ENCODE assay signal across 8 mouse cellular contexts in genomic region chr7:45705873-45706281, GRCm38 (mm10). TPM values are rescaled to one million over a fixed set of nuclear protein-coding genes. Genes with fewer than 3 reads are reported as not detected.
DNase-seq lines count a peak whose midpoint lies in the region; ATAC-seq and TF ChIP-seq lines count a peak whose summit lies in the region.

No protein-coding gene starts in this region.

- TF ChIP-seq EP300 in stomach, postnatal 0 days (optimal IDR thresholded peaks at IDR 0.05) = no peak

- H3K9me3 ChIP-seq in intestine, embryonic 16.5 days (ENCODE audit: control insufficient read depth, low read length) = no peaks in the 10 kb centered on the region
- H3K9me3 ChIP-seq in midbrain, embryonic 12.5 days = no peaks in the 10 kb centered on the region
- H3K9me3 ChIP-seq in stomach, postnatal 0 days (ENCODE audit: control insufficient read depth, low read length) = no peaks in the 10 kb centered on the region

- H3K4me3 ChIP-seq in intestine, embryonic 16.5 days (ENCODE audit: low read length) = peak overlapping the region; percentile 70
- H3K4me3 ChIP-seq in midbrain, embryonic 12.5 days = peak overlapping the region; percentile 58
- peak overlapping the region; percentile 65 for H3K4me3 ChIP-seq in stomach, postnatal 0 days (ENCODE audit: low read depth, low read length)

- no peak for ATAC-seq in intestine, embryonic 16.5 days
- no peak for ATAC-seq in midbrain, embryonic 12.5 days (ENCODE audit: low FRiP score, low read depth)
- peak; percentile 14; the same call in 1 of the 2 replicates for ATAC-seq in stomach, postnatal 0 days (ENCODE audit: low FRiP score, low TSS enrichment)

- 0 out of 2 replicates have a peak, but pooled peaks cover 2% of the 10 kb centered on the region for H3K27me3 ChIP-seq in intestine, embryonic 16.5 days (replicated peaks; ENCODE audit: control insufficient read depth, insufficient read depth, low read length)
- H3K27me3 ChIP-seq in midbrain, embryonic 12.5 days = peaks cover 8% of the 10 kb centered on the region; the same call in 1 of the 2 replicates
- H3K27me3 ChIP-seq in stomach, postnatal 0 days (ENCODE audit: control insufficient read depth, insufficient read depth, low read length) = no peaks in the 10 kb centered on the region

- H3K9ac ChIP-seq in intestine, embryonic 16.5 days (ENCODE audit: low read depth, low read length) = peak overlapping the region; percentile 86
- peak overlapping the region; percentile 78 for H3K9ac ChIP-seq in midbrain, embryonic 12.5 days (replicated peaks)
- peak overlapping the region; percentile 91 for H3K9ac ChIP-seq in stomach, postnatal 0 days (ENCODE audit: low read length)

- peak overlapping the region; percentile 93 for H3K27ac ChIP-seq in intestine, embryonic 16.5 days (ENCODE audit: low read length)
- H3K27ac ChIP-seq in midbrain, embryonic 12.5 days (replicated peaks) = no peak overlapping the region
- peak overlapping the region; percentile 96 for H3K27ac ChIP-seq in stomach, postnatal 0 days (replicated peaks)

- peak; percentile 77 for DNase-seq in ovary, adult 18-20 months (ENCODE audit: low spot score)
- no peak for DNase-seq in ovary, postnatal 10 days (ENCODE audit: low spot score)
- DNase-seq in cerebellum, postnatal 14 days = peak; percentile 78 to 91
- peak; percentile 92 for DNase-seq in gastrocnemius, postnatal 25 days
- peak; percentile 60 for DNase-seq in left cerebral cortex, postnatal 4 days
- DNase-seq in stomach, postnatal 0 days (ENCODE audit: low spot score) = peak; percentile 84

- WGBS in intestine, embryonic 16.5 days = 0% methylated on average over 7 of the region's 7 CpGs
- WGBS in midbrain, embryonic 12.5 days = 1% methylated on average over 7 of the region's 7 CpGs
- WGBS in stomach, postnatal 0 days = 1% methylated on average over 7 of the region's 7 CpGs

- intact Hi-C loops in left cerebral cortex, postnatal 4 days (cut with DNase I) = no loop called here

- no peak for TF ChIP-seq CTCF in stomach, postnatal 0 days (IDR thresholded peaks at IDR 0.05; ENCODE audit: low read depth)

- H3K4me1 ChIP-seq in intestine, embryonic 16.5 days (ENCODE audit: control insufficient read depth, insufficient read depth, low read length) = peaks cover 52% of the 10 kb centered on the region
- peaks cover 83% of the 10 kb centered on the region for H3K4me1 ChIP-seq in midbrain, embryonic 12.5 days
- peaks cover 15% of the 10 kb centered on the region; the same call in 1 of the 2 replicates for H3K4me1 ChIP-seq in stomach, postnatal 0 days (replicated peaks; ENCODE audit: control insufficient read depth, insufficient read depth)

- H3K36me3 ChIP-seq in intestine, embryonic 16.5 days (ENCODE audit: control insufficient read depth, insufficient read depth, low read length) = peaks cover 5% of the 10 kb centered on the region
- peaks cover 11% of the 10 kb centered on the region for H3K36me3 ChIP-seq in midbrain, embryonic 12.5 days
- H3K36me3 ChIP-seq in stomach, postnatal 0 days (ENCODE audit: control insufficient read depth, insufficient read depth, low read length) = peaks cover 10% of the 10 kb centered on the region; the same call in 1 of the 2 replicates

- peak overlapping the region; percentile 99 for H3K4me2 ChIP-seq in intestine, embryonic 16.5 days (ENCODE audit: low read depth, low read length)
- H3K4me2 ChIP-seq in midbrain, embryonic 12.5 days (replicated peaks) = peak overlapping the region; percentile 98
- peak overlapping the region; percentile 99 for H3K4me2 ChIP-seq in stomach, postnatal 0 days (replicated peaks; ENCODE audit: low read depth)

RNA-seq across cellular contexts. Expression of gene Dbp, which starts 1.0 kb away (rescaled TPM):
- 100 to 1,000 TPM in 1 of 2 experiments, 10 to 100 TPM in 1; 14.3 to 121 TPM for total RNA-seq in gastrocnemius, postnatal 25 days (2021)
- 2.3 and 3.2 TPM in 2 replicates for polyA plus RNA-seq in intestine, embryonic 16.5 days (2015; fragmentation: Nextera tagmentation; extraction: Ambion mirVana)
- total RNA-seq in left cerebral cortex, postnatal 4 days (2021) = 10 to 100 TPM; 19.1 to 22.2 TPM
- polyA plus RNA-seq in midbrain, embryonic 12.5 days (2016; fragmentation: Nextera tagmentation; extraction: Ambion mirVana) = 4.5 and 4.6 TPM in 2 replicates
- 8.8 and 12.6 TPM in 2 replicates for polyA plus RNA-seq in stomach, postnatal 0 days (2015; fragmentation: Nextera tagmentation; extraction: Ambion mirVana)

RNA-seq across cellular contexts. Expression of gene Car11, which starts 6.2 kb away (rescaled TPM):
- total RNA-seq in gastrocnemius, postnatal 25 days (2021) = 10 to 100 TPM in 1 of 2 experiments, 1 to 10 TPM in 1; 4.9 to 11.2 TPM
- polyA plus RNA-seq in intestine, embryonic 16.5 days (2015; fragmentation: Nextera tagmentation; extraction: Ambion mirVana) = 4.1 and 5.3 TPM in 2 replicates
- total RNA-seq in left cerebral cortex, postnatal 4 days (2021) = 100 to 1,000 TPM; 136 to 144 TPM
- polyA plus RNA-seq in midbrain, embryonic 12.5 days (2016; fragmentation: Nextera tagmentation; extraction: Ambion mirVana) = 17.0 and 18.8 TPM in 2 replicates
- polyA plus RNA-seq in stomach, postnatal 0 days (2015; fragmentation: Nextera tagmentation; extraction: Ambion mirVana) = 2.7 and 4.4 TPM in 2 replicates

RNA-seq across cellular contexts. Expression of gene Rpl18, which starts 9.4 kb away (rescaled TPM):
- 100 to 1,000 TPM; 433 to 449 TPM for total RNA-seq in gastrocnemius, postnatal 25 days (2021)
- 1,070 and 1,157 TPM in 2 replicates for polyA plus RNA-seq in intestine, embryonic 16.5 days (2015; fragmentation: Nextera tagmentation; extraction: Ambion mirVana)
- total RNA-seq in left cerebral cortex, postnatal 4 days (2021) = 100 to 1,000 TPM; 640 to 672 TPM
- 688 and 721 TPM in 2 replicates for polyA plus RNA-seq in midbrain, embryonic 12.5 days (2016; fragmentation: Nextera tagmentation; extraction: Ambion mirVana)
- polyA plus RNA-seq in stomach, postnatal 0 days (2015; fragmentation: Nextera tagmentation; extraction: Ambion mirVana) = 893 and 919 TPM in 2 replicates

RNA-seq across cellular contexts. Expression of gene Sec1, which starts 11.7 kb away (rescaled TPM):
- total RNA-seq in gastrocnemius, postnatal 25 days (2021) = under 1 TPM in 1 of 2 experiments, not detected in 1; 0.16 TPM
- polyA plus RNA-seq in intestine, embryonic 16.5 days (2015; fragmentation: Nextera tagmentation; extraction: Ambion mirVana) = 1.9 and 2.7 TPM in 2 replicates
- total RNA-seq in left cerebral cortex, postnatal 4 days (2021) = under 1 TPM; 0.18 to 0.20 TPM
- 0.79 and 0.80 TPM in 2 replicates for polyA plus RNA-seq in midbrain, embryonic 12.5 days (2016; fragmentation: Nextera tagmentation; extraction: Ambion mirVana)
- polyA plus RNA-seq in stomach, postnatal 0 days (2015; fragmentation: Nextera tagmentation; extraction: Ambion mirVana) = 0.53 and 0.56 TPM in 2 replicates

RNA-seq across cellular contexts. Expression of gene Sphk2, which starts 11.9 kb away (rescaled TPM):
- 10 to 100 TPM in 1 of 2 experiments, 1 to 10 TPM in 1; 8.5 to 12.7 TPM for total RNA-seq in gastrocnemius, postnatal 25 days (2021)
- 55.6 and 59.2 TPM in 2 replicates for polyA plus RNA-seq in intestine, embryonic 16.5 days (2015; fragmentation: Nextera tagmentation; extraction: Ambion mirVana)
- 10 to 100 TPM; 23.6 to 24.6 TPM for total RNA-seq in left cerebral cortex, postnatal 4 days (2021)
- polyA plus RNA-seq in midbrain, embryonic 12.5 days (2016; fragmentation: Nextera tagmentation; extraction: Ambion mirVana) = 24.0 and 25.8 TPM in 2 replicates
- 23.6 and 24.5 TPM in 2 replicates for polyA plus RNA-seq in stomach, postnatal 0 days (2015; fragmentation: Nextera tagmentation; extraction: Ambion mirVana)
